Mouse (Mus musculus) cerebellum, postnatal 4 days (tissue): ENCODE results near the gene Qsox1.

Source experiments
- DNase-seq, 2 experiments: peaks; one replicate each; pipeline ENCODE4 v3.0.0; 2022; ENCODE audit warnings: low spot score in 2 of 2, mixed read lengths in 1 of 2

Qsox1 gene

DNA sequence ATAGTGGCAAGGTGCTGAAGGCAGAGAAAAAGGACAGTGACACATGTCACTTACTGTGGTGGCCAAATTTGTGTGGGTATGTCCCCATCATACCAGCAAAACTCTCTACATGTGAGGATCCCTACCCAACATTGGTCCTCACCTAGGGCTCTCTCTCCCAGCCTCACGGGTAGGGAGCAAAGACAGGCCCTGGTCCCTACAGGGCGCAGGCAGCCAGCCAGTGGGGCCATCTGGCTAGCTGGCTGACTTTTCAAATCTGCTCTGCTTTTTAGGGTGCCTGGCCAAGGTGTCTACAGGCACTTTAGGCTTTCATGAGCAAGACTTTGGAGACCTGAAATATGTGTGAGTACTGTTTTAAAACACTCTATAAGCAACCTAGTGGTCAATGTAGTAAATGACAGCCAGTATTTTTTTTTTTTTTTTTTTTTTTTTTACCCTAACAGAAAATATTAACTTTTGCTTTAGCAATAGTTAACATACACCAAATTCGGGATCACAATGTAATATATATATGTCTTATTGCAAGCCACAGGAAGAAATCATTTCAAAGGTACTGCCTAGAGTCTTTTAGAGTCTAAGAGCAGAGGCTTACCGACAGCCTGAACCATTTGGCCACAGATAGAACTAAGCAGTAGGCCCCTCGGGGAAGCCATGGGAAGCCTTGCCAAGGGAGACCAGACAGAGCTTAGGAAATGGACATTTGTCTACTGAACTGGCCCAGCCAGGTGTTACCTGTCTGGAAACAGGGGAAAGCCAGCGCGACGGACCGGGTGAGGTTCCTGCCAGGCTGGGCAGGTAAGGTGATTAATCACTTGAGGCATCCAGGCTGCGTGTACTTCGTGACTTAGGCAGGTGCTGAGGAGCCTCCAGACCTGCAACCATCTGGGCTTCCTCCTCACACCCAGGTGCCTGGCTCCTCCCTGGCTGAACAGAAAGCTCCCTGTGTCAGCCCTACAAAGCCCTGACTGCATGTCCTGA lies 11.4 kb downstream of the Qsox1 start:
- DNase-seq: peak in 1 of 2 experiments; percentile 29

DNA sequence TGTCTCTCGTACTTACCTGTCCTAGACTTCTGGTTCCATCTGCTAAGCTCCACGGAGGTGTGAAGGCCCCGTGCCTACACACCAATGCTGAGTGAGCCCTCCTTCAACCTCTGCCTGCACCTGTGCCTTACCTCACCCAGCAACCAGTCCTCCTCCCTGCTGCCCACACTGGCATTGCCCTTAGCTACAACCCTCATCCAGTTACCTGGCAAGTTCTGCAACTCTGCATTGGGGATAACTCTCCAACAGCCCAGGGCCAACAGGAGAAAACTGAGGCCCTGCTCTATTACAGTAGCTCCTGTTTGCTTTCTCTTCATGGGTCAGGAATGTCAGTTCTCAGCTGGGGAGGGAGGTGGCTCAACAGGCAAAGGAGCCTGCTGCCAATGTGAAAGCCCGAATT lies 14.7 kb downstream of the Qsox1 start:
- DNase-seq: no peak

- DNase-seq: no peak
Observed at GRCm38 (mm10) chr1:155797425-155797824, 15.3 kb downstream of the Qsox1 start.

DNA sequence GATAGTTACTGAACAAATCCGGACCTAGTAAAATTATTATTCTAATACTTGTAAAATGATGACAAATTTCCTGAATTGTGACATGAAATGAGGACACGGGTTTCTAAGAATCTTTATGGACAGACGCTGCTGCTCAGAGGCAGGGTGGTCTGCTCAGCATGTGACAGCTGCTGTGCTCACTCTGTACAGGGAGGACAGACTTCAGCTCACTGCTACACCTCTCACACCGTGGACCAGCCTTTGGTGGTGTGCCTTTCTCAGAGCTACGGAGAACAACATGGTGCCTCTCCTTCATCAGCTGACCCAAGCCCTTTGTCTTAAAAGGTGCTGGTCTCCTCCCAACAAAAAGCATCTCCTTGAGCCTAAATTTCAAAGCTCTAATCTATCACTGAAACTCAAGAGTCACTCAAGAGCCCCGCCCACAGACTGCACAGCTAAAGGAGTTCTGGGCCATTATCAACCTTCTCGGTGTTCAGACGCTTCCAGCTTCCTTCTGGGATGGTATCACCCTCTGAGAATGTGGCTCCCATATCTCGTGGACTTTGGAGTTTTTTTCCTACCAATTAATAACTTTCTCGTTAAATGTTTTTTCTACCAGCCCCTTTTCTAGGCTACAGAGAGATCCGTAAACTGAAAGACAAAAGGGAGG lies 15.8 kb downstream of the Qsox1 start:
- DNase-seq: no peak

- no peak for DNase-seq
Observed at GRCm38 (mm10) chr1:155795791-155796233, 16.9 kb downstream of the Qsox1 start.

GRCm38 (mm10) chr1:155794855-155795254 lies 17.8 kb downstream of the Qsox1 start:
- no peak for DNase-seq

DNA sequence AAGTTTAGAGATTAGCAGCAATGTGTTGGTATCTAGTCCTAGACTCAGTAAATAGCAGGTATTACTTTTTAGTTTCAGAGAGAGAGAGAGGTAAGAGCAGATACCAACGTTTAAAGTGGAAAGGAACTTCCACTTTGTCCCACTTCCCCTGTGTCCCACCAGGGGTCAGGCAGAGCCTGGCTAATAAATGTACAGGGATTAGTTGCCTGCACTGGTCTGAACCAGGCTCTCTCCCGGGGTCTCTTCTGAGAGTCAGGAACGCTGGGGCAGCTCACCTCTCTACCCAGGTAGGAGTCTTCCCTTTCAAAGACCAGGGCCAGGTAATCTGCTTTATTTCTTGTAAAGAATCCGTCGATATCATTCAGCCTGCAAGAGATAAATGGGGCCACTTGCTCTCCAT lies 20.8 kb downstream of the Qsox1 start:
- peak in 1 of 2 experiments; percentile 31 for DNase-seq

GRCm38 (mm10) chr1:155790111-155790974 lies 22.3 kb downstream of the Qsox1 start:
- peak in 1 of 2 experiments; percentile 44 for DNase-seq

- DNase-seq: no peak
Observed at GRCm38 (mm10) chr1:155785886-155786285, 26.8 kb downstream of the Qsox1 start.

DNA sequence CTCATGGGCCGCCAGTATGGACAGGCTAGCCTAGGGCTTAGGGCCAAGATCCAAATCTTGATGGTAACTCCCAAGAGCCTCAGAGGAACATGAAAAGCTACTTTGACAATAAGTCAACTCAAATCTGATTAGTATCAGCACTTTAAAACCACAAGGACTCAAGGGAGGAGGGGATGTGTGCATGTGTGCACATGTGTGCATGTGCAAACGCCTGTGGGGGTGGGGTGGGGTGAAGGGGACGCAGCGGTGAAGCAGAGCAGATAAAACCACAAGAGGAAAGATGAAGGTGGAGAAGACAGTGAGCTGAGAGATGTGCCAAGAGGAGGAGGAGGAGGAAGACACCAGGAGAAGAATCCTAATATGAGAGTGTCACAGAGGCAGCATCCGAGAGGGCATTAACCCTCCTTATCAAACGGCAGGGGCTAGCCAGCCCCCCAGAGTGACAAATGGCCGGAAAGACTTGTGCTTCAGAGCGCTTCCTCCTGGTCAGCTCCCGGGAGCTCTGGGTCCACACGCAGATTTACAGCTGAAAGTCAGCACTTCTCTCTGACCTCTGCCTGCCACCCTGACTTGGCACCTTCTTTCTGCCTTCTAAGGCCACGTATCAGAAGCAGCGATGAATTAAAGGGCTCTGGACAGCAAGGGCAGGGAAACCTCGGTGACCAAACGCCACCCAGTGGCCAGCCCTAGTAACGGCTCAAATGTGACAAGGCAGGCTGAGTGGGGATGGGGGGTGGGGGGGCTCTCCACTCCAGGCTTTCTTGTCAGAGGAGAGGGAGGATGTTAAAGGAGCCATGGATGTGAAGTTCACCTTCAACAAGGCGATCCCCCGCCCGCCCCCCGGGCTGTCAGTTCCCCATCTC lies 28.1 kb downstream of the Qsox1 start:
- peak in 1 of 2 experiments; percentile 73 for DNase-seq

DNA sequence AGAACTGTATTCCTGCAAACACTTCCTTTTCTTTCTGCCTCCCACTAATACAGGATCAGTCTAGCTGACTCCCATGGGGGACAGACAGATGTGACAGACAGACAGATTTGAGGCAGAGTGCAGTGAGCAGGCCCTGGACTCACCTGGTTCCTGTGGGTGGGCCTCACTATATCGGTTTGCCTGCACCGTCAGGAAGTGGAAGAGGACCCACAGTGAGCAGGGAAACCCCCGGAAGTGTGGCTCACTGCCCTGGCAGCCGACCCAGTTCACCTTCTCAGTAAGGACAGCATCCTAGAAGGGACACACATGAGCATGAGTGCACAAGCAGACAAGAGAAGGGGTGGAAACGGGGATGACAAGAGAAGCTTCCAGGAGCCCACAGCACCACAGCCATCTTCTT lies 30.3 kb downstream of the Qsox1 start:
- DNase-seq: no peak

GRCm38 (mm10) chr1:155777641-155778625 lies 34.8 kb downstream of the Qsox1 start:
- DNase-seq: no peak

- DNase-seq: peak; percentile 24 to 57
Observed at GRCm38 (mm10) chr1:155759167-155759566, 53.5 kb downstream of the Qsox1 start.

GRCm38 (mm10) chr1:155758711-155759110 lies 54.0 kb downstream of the Qsox1 start:
- DNase-seq: no peak

DNA sequence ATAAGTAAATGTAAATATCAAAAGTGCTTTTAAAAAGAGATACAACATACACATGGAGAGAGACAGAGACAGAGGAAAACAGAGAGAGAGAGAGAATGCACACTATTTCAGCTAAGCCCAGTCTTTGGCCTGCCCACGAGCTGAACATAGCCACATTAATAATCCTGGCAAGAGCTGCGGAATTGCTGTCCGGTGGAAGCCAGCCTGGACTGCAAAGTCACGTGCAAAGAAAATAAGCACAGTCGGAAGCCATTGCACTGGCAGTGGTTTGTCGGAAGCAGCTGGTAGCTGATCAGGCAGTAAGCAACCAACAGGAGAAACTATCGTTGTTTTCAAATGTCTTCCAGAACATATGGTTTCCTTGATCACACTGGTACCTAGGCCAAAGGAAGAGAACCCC lies 55.1 kb downstream of the Qsox1 start:
- peak in 1 of 2 experiments; percentile 35 for DNase-seq

GRCm38 (mm10) chr1:155753411-155753810 lies 59.3 kb downstream of the Qsox1 start:
- no peak for DNase-seq

DNA sequence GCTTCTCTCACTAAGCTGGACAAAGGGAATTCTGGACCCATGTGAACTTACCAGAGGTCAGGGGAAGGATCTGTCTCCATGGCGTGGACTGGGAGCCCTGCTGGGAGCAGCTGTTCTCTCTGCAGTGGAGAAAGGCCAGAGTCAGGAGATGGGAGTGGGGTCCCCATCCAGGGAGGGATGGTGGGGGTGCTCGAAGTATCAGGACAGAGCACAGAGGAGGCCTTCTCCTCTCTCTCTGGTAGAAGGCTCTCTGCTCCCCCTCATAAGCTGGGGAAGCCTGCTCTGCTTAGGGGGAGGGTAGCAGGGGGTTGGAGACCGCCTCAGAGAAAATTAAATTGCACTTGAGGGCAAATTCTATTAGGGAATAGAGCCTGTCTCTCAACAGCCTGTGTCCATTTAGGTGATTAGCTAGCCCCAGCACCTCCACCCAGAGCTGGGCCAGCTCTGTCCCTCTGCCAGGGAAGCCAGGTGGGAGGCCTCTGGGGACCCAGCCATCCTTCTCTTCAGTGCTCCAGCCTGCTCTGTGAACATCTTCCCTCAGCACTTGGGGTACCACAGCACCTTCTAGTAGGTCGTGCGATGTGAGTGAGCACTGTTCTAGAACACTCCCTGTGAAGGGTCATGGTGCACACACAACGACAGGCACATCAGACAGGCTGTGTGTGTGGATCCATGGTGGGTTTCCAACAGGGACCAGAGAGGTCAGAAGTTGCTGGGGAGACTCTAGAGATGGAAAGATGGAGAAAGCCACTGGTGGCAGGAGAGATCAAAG lies 61.0 kb downstream of the Qsox1 start, which contains the start of gene Lhx4:
TSS of gene Lhx4 (minus strand) at position 201 of the 772 bp plus-strand sequence.
- DNase-seq: no peak

DNA sequence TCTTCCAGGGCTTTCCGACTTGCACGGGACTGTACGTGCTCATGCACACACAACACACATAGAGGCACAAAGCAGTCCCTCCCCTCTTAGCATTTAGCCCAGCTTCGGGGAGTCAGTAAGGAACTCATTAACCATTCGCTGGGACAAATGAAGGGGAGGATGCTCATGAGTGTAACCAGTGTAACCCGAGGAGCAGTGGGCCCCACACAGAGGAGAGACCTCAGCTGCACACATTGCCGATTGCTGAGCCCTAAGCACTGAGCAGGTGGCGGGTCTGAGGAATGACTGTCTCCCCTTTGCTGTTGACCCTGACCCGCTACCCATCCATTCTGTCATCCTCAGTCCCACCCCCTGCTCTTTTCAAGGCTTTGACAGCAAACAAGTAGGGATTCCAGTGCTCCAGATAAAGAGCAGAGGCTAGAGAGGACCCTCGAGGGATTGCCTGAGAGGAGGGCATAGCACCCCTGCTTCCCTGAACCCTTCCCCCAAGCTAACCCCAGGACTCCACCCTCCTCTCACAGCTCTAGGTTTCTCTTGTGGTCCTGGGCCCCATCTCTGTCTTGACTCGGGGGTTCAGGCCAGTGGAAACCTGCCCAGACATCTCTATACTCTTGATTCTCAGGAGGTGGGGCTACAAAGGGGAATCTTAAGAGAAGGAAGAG lies 62.0 kb downstream of the Qsox1 start:
- no peak for DNase-seq
